Mouse (Mus musculus) kidney, adult 8-10 months (tissue): Measurements from ENCODE around the gene Ccr1.

Experiments
- DNase-seq, 2 experiments: peaks; one replicate each; pipeline ENCODE4 v3.0.0; 2022

Gene Ccr1

GRCm38 (mm10) chr9:123926041-123926440, 42.5 kb downstream of the Ccr1 start:
- DNase-seq, result peak; percentile 41 to 52

GRCm38 (mm10) chr9:123925101-123925946, 43.2 kb downstream of the Ccr1 start:
- DNase-seq, result peak; percentile 75 to 87

GRCm38 (mm10) chr9:123924589-123925066, 43.9 kb downstream of the Ccr1 start:
- peak; percentile 87 to 91 for DNase-seq

GRCm38 (mm10) chr9:123924035-123924434, 44.5 kb downstream of the Ccr1 start:
- peak; percentile 46 to 58 for DNase-seq

GRCm38 (mm10) chr9:123923146-123923991, 45.1 kb downstream of the Ccr1 start:
- no peak for DNase-seq
